17 mouse cellular contexts compared by ENCODE assay signal in genomic region chr10:108455883-108456282, GRCm38 (mm10).
DNase-seq lines count a peak whose midpoint lies in the region; ATAC-seq and TF ChIP-seq lines count a peak whose summit lies in the region.
"Had no signal": no experiment of that assay in that cellular context is flagged by ENCODE, and none has a peak within 500 bp of the region (broad histone marks: within the 10 kb centered on the region; RNA-seq: fewer than 3 reads in every experiment).

No protein-coding gene starts in this region.

- no peaks in the 10 kb centered on the region for H3K4me1 ChIP-seq in intestine, postnatal 0 days (replicated peaks; ENCODE audit: control insufficient read depth, insufficient read depth, low read length)
- H3K4me1 ChIP-seq in intestine, embryonic 15.5 days (replicated peaks) = no peaks in the 10 kb centered on the region; the same call in 1 of the 2 replicates
- H3K4me1 ChIP-seq in liver, postnatal 0 days (ENCODE audit: insufficient read depth) = peaks cover 2% of the 10 kb centered on the region; the same call in 1 of the 2 replicates
- H3K4me1 ChIP-seq: neural tube, embryonic 13.5 days had no signal

- no peaks in the 10 kb centered on the region for H3K36me3 ChIP-seq in intestine, postnatal 0 days (ENCODE audit: control insufficient read depth, insufficient read depth)
- H3K36me3 ChIP-seq in intestine, embryonic 15.5 days = no peaks in the 10 kb centered on the region
- H3K36me3 ChIP-seq in liver, postnatal 0 days (replicated peaks; ENCODE audit: insufficient read depth, low read length) = no peaks in the 10 kb centered on the region
- H3K36me3 ChIP-seq: embryonic facial prominence, embryonic 13.5 days; G1E; heart, embryonic 13.5 days; neural tube, embryonic 13.5 days had no signal

- peak; percentile 50 for DNase-seq in cerebellum, adult 9-10 months
- no peak for DNase-seq in liver, postnatal 0 days
- DNase-seq in liver (no peak), NIH3T3 (ENCODE audit: low read depth) (peak; percentile 23)
- DNase-seq: gastrocnemius, postnatal 14 days; heart, adult 18-20 months; lung, adult 18-20 months; right cerebral cortex, postnatal 14 days had no signal

- no peak overlapping the region for H3K9ac ChIP-seq in intestine, postnatal 0 days (ENCODE audit: low read depth, low read length)
- no peak overlapping the region for H3K9ac ChIP-seq in intestine, embryonic 15.5 days
- H3K9ac ChIP-seq in liver, postnatal 0 days (replicated peaks) = no peak overlapping the region
- H3K9ac ChIP-seq: embryonic facial prominence, embryonic 13.5 days; heart, embryonic 13.5 days; neural tube, embryonic 13.5 days had no signal

- H3K4me2 ChIP-seq in intestine, postnatal 0 days (replicated peaks; ENCODE audit: low read depth) = no peak overlapping the region
- H3K4me2 ChIP-seq in intestine, embryonic 15.5 days (replicated peaks) = no peak overlapping the region
- no peak overlapping the region for H3K4me2 ChIP-seq in liver, postnatal 0 days (ENCODE audit: low read depth, low read length)
- H3K4me2 ChIP-seq: embryonic facial prominence, embryonic 13.5 days; heart, embryonic 13.5 days; neural tube, embryonic 13.5 days had no signal

- no peak for TF ChIP-seq EP300 in liver, postnatal 0 days (IDR thresholded peaks at IDR 0.05; ENCODE audit: low read depth)

- no peaks in the 10 kb centered on the region for H3K27me3 ChIP-seq in intestine, postnatal 0 days (replicated peaks; ENCODE audit: control insufficient read depth, insufficient read depth, low read length)
- no peaks in the 10 kb centered on the region for H3K27me3 ChIP-seq in intestine, embryonic 15.5 days (replicated peaks)
- H3K27me3 ChIP-seq in liver, postnatal 0 days (ENCODE audit: insufficient read depth, low read length) = no peaks in the 10 kb centered on the region
- H3K27me3 ChIP-seq: embryonic facial prominence, embryonic 13.5 days; heart, embryonic 13.5 days; neural tube, embryonic 13.5 days had no signal

- WGBS in intestine, postnatal 0 days = 79% methylated on average over 2 of the region's 2 CpGs
- 79% methylated on average over 2 of the region's 2 CpGs for WGBS in intestine, embryonic 15.5 days
- 77% methylated on average over 2 of the region's 2 CpGs for WGBS in liver, postnatal 0 days (ENCODE audit: insufficient replicate concordance)

- H3K27ac ChIP-seq in intestine, postnatal 0 days (ENCODE audit: low read depth, low read length) = no peak overlapping the region
- H3K27ac ChIP-seq in intestine, embryonic 15.5 days = no peak overlapping the region
- no peak overlapping the region for H3K27ac ChIP-seq in liver, postnatal 0 days (ENCODE audit: low read depth)
- H3K27ac ChIP-seq: embryonic facial prominence, embryonic 13.5 days; neural tube, embryonic 13.5 days had no signal

- no peak overlapping the region for H3K4me3 ChIP-seq in intestine, postnatal 0 days (ENCODE audit: low read depth, low read length)
- H3K4me3 ChIP-seq in intestine, embryonic 15.5 days (replicated peaks) = no peak overlapping the region
- no peak overlapping the region for H3K4me3 ChIP-seq in liver, postnatal 0 days (ENCODE audit: low read depth, low read length)
- H3K4me3 ChIP-seq: embryonic facial prominence, embryonic 13.5 days; heart, embryonic 13.5 days; neural tube, embryonic 13.5 days had no signal

- peak; percentile 26; the same call in 1 of the 2 replicates for TF ChIP-seq CTCF in intestine, postnatal 0 days (IDR thresholded peaks at IDR 0.05; ENCODE audit: low read depth)
- TF ChIP-seq CTCF in liver, postnatal 0 days (IDR thresholded peaks at IDR 0.05; ENCODE audit: low read depth) = peak; percentile 32; the same call in 1 of the 2 replicates

- no peaks in the 10 kb centered on the region for H3K9me3 ChIP-seq in intestine, postnatal 0 days (ENCODE audit: control insufficient read depth)
- H3K9me3 ChIP-seq in intestine, embryonic 15.5 days = no peaks in the 10 kb centered on the region
- H3K9me3 ChIP-seq in liver, postnatal 0 days (ENCODE audit: low read length) = no peaks in the 10 kb centered on the region
- H3K9me3 ChIP-seq: embryonic facial prominence, embryonic 13.5 days; G1E; heart, embryonic 13.5 days; neural tube, embryonic 13.5 days had no signal

- ATAC-seq in cerebellum, adult (ENCODE audit: insufficient number of reproducible peaks, low FRiP score, low TSS enrichment) = no peak
- no peak for ATAC-seq in intestine, postnatal 0 days
- no peak for ATAC-seq in intestine, embryonic 15.5 days
- no peak for ATAC-seq in liver, postnatal 0 days
- ATAC-seq in CD4-positive, CD25-positive, alpha-beta regulatory T cell, adult 4 months = no peak
- ATAC-seq: hindbrain, embryonic 16.5 days had no signal

Comparison
In these comparisons a context has a peak if more than half of its experiments do, and no peak if none do; other contexts are left out.
1. DNase-seq: peak in cerebellum, adult 9-10 months (single experiment) and NIH3T3 (single experiment); none in liver, postnatal 0 days (single experiment) and liver (single experiment).